Mouse (Mus musculus) lung, embryonic 15.5 days (tissue): ENCODE data around the gene Axin2. TPM values are rescaled to one million over a fixed set of nuclear protein-coding genes. Genes with fewer than 3 reads are reported as not detected.
A peak's percentile ranks its signal among the peaks of the same experiment; 100 is the strongest.

Source experiments
- ATAC-seq: fragments of 200-750 bp; cut with Nextera tagmentation; 2 replicates; pipeline ENCODE4 v1.8.0; 2017; ENCODE audit warnings: moderate number of reproducible peaks, borderline replicate concordance; ENCODE audit not compliant: low FRiP score, low TSS enrichment; ENCODE audit errors: extremely low read depth
- H3K27ac ChIP-seq: fragments of 300-500 bp; sonication (generic); 2 replicates; pipeline ENCODE4 v1.5.1; 2015; ENCODE audit warnings: moderate library complexity, mild to moderate bottlenecking, inconsistent platforms
- H3K27me3 ChIP-seq: fragments of 300-500 bp; sonication (generic); 2 replicates; pipeline ENCODE4 v1.6.1; 2015; ENCODE audit warnings: inconsistent platforms
- H3K36me3 ChIP-seq: fragments of 300-500 bp; sonication (generic); 2 replicates; pipeline ENCODE4 v1.6.1; 2015; ENCODE audit warnings: inconsistent platforms
- H3K4me1 ChIP-seq: fragments of 300-500 bp; sonication (generic); 2 replicates; pipeline ENCODE4 v1.6.1; 2015; ENCODE audit warnings: inconsistent platforms
- H3K4me2 ChIP-seq: fragments of 300-500 bp; sonication (generic); 2 replicates; pipeline ENCODE4 v1.6.1; 2015; ENCODE audit warnings: inconsistent platforms, mild to moderate bottlenecking, moderate library complexity
- H3K4me3 ChIP-seq: fragments of 300-500 bp; sonication (generic); 2 replicates; pipeline ENCODE4 v1.5.1; 2015; ENCODE audit warnings: mild to moderate bottlenecking, inconsistent platforms
- H3K9ac ChIP-seq: fragments of 300-500 bp; sonication (generic); 2 replicates; pipeline ENCODE4 v1.6.1; 2015; ENCODE audit warnings: inconsistent platforms
- H3K9me3 ChIP-seq: fragments of 300-500 bp; sonication (generic); 2 replicates; pipeline ENCODE4 v1.6.1; 2016; ENCODE audit warnings: inconsistent platforms
- WGBS: fragments of 180-500 bp; shearing (Covaris S2); methylation state at CpG from one replicate; pipeline ENCODE4 v1.1.7; 2015; 5-methylcytosine and 5-hydroxymethylcytosine counted together
- polyA plus RNA-seq: library from polyadenylated mRNA; unstranded; fragments of >200 nt; fragmentation: Nextera tagmentation; extraction: Ambion mirVana; gene quantifications from 2 replicates; pipeline ENCODE4 v1.2.1, GENCODE M21; 2015

The Axin2 gene
- polyA plus RNA-seq, 1 experiment from 2014 or later: 8.4 TPM

DNA sequence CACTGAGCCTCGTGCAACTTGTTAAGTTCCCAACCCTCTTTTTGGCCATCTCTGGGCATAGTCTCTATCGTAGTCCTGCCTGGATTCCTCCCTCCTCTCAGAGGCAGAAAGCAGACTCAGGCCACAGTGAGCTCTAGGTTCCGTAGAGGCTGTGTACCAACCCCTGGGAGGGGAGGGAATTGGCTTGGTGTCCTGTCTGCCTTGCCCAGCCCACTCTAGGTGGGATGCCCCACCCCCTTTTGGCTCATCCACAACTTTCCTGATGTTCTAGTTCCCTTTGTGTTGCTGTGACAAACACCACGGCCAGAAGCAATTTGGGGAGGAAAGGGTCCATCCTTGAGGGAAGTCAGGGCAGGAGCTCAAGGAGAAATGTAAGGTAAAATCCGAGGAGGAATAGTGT, 39.0 kb downstream of the Axin2 start:
- H3K27me3 ChIP-seq: no peaks in the 10 kb centered on the region
- H3K27ac ChIP-seq: no peak overlapping the region
- H3K9ac ChIP-seq: no peak overlapping the region
- H3K4me1 ChIP-seq: peaks cover 21% of the 10 kb centered on the region
- no peaks in the 10 kb centered on the region for H3K36me3 ChIP-seq
- no peaks in the 10 kb centered on the region for H3K9me3 ChIP-seq
- H3K4me3 ChIP-seq: no peak overlapping the region
- 55% methylated on average over 5 of the region's 5 CpGs for WGBS
- no peak overlapping the region for H3K4me2 ChIP-seq
- ATAC-seq: no peak

DNA sequence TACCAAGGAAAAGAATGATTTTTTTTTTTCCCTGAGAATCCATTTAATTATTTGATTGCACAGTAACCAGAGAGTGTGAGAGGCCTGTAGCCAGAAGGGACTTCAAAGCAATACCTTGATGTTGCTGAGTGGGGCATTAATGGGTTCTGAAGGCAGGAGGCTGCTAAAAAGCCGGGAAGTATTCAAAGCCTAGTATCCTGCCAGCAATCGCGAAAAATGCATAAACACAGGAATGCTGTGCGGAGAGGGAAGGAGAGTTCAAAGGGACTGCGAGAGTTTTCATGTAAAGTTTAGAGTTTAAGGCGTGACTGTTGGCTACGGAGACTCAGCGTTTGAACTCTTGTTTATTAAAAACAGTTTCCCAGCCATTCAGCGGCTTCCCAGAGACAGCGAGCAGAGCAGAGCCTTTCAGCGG, 41.5 kb downstream of the Axin2 start:
- ATAC-seq: peak; percentile 63; the same call in 1 of the 2 replicates
- no peaks in the 10 kb centered on the region for H3K27me3 ChIP-seq
- H3K4me1 ChIP-seq: peaks cover 21% of the 10 kb centered on the region
- WGBS: 2% methylated on average over 11 of the region's 11 CpGs
- H3K4me2 ChIP-seq: peak overlapping the region; percentile 31; the same call in 1 of the 2 replicates
- peak overlapping the region; percentile 63 for H3K27ac ChIP-seq
- no peak overlapping the region for H3K9ac ChIP-seq
- no peak overlapping the region for H3K4me3 ChIP-seq
- H3K9me3 ChIP-seq: no peaks in the 10 kb centered on the region
- no peaks in the 10 kb centered on the region for H3K36me3 ChIP-seq

DNA sequence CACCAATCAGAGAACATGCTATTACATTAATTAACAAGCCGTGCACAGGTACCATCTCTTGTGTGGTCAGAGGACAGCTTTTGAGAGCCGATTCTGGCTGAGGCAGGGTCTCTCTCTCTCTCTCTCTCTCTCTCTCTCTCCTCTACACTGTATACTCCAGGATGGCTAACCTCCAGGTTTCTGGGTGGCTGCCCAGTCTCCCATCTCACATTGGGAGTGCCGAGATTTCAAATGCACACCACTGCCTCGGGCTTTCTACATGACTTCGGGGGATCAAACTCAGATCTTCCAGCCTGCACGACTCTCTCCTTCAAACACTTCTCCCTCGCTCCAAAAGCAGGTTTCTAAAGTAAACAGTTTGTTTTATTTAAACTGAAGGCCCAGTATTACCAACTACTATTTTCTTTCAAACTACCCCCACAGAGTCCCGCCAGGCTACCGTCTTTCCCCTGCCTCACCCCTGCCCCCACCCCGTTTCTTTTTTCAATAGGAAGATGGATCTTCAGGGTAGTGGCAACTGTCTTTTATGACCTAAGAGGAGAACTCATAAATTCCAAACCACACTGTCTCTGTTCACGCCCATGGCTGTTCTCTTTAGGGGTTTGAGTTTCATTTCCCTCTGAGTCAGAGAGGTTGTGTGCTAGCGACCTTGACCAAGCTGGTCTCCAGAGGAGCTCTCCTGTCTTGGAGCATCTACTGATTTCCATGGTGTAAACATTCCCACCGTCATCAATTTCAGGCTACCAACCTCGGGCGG, 43.5 kb downstream of the Axin2 start:
- Histone ChIP-seq H3K4me3 (no peak overlapping the region), H3K27me3 (no peaks in the 10 kb centered on the region), H3K36me3 (no peaks in the 10 kb centered on the region), H3K9me3 (no peaks in the 10 kb centered on the region), H3K9ac (no peak overlapping the region), H3K27ac (0 out of 2 replicates have a peak overlapping the region, but pooled peaks have one; percentile 2), H3K4me2 (no peak overlapping the region), H3K4me1 (peaks cover 21% of the 10 kb centered on the region)
- WGBS: 49% methylated on average over 15 of the region's 15 CpGs
- 0 out of 2 replicates have a peak, but pooled peaks have one; percentile 35 for ATAC-seq

DNA sequence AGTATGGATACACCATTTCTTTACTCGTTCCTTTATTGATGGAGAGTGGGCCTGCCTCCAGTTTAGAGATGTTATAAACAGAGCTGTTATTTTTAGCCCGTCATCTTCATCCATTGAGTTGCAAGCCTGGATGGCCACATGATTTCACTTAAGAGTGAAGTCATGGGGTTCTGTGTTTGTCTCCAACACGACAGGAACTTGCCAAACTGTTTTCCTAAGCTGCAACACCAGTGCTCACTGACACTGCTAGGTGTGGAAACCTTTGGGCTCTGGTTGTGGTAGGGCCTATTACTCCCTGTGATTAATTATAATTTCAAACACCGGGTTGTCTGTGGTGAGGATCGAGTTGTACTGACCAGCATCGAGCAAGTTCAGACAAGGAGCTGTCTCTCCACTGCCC, 45.6 kb downstream of the Axin2 start:
- Histone ChIP-seq H3K27me3 (no peaks in the 10 kb centered on the region), H3K27ac (no peak overlapping the region), H3K4me1 (peaks cover 21% of the 10 kb centered on the region), H3K4me2 (no peak overlapping the region), H3K4me3 (no peak overlapping the region), H3K9ac (no peak overlapping the region), H3K36me3 (no peaks in the 10 kb centered on the region), H3K9me3 (no peaks in the 10 kb centered on the region)
- 37% methylated on average over 6 of the region's 6 CpGs for WGBS
- ATAC-seq: no peak

DNA sequence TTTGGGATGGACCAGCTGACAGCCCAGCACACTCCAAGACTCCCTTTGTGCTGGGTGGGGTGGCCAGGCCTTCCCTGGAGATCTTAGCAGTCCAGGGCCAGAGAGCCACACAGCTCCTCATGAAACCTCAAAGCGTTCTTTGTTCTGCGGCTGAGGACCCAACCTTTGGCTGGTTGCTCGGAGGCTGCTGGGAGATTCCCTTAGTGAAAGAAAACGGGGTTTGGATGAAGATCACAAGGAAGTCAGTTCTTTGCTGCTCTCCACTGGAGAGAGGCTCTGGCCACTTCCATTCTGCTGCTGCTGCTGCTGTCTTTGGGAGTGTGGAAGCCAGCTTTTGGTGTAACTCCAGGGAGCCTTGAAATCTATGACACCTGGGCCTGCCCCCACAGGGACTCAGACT, 53.3 kb downstream of the Axin2 start:
- Histone ChIP-seq H3K9me3 (no peaks in the 10 kb centered on the region), H3K4me2 (no peak overlapping the region), H3K27ac (peak overlapping the region; percentile 71), H3K4me1 (peaks cover 18% of the 10 kb centered on the region), H3K27me3 (no peaks in the 10 kb centered on the region), H3K36me3 (no peaks in the 10 kb centered on the region), H3K9ac (no peak overlapping the region), H3K4me3 (no peak overlapping the region)
- WGBS: 36% methylated on average over 4 of the region's 4 CpGs
- ATAC-seq: peak; percentile 21; the same call in 1 of the 2 replicates

DNA sequence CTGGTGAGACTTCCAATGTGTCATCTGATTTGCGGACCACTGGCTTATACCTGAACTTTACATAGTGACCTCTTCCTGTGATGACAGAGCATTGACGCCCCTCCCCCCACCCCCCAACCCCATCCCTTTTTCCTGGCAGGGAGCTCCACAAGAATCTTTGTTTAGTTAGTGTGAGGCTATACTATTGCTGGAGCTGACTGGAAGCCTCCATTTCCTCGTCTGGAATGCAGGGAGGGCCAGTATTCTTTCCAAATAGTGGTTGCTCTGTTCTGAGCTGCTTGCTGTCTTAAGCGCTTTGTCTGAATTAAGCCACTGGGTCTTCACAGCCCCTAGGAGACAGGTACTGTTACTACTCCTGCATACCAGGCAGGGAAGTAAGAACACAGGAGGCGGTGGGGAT, 53.7 kb downstream of the Axin2 start:
- Histone ChIP-seq H3K4me2 (no peak overlapping the region), H3K9ac (no peak overlapping the region), H3K4me1 (peaks cover 18% of the 10 kb centered on the region), H3K27me3 (no peaks in the 10 kb centered on the region), H3K27ac (peak overlapping the region; percentile 71), H3K9me3 (no peaks in the 10 kb centered on the region), H3K4me3 (no peak overlapping the region), H3K36me3 (no peaks in the 10 kb centered on the region)
- WGBS: 39% methylated on average over 5 of the region's 5 CpGs
- ATAC-seq: peak; percentile 50

DNA sequence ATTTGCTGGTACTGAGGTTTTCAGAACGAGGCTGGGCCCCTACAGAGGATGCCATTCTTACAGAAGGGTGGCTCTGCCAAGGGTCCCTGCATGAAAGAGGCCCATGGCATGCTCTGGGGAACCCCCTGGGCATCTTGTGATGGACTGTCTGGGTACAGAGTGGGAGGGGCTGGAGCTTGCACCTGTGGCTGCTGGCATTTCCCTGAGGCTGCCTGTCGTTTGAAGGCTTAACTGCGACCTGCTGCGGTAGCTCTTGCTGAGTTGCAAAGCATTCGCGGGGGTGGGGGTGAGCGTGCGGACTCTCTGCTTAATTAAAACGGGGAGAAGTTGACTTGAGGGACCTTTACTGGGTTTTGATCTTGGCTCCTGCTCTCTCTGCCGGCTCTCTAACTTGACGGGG, 55.4 kb downstream of the Axin2 start:
- peaks cover 24% of the 10 kb centered on the region for H3K4me1 ChIP-seq
- no peak overlapping the region for H3K9ac ChIP-seq
- no peaks in the 10 kb centered on the region for H3K36me3 ChIP-seq
- no peak overlapping the region for H3K4me2 ChIP-seq
- H3K27ac ChIP-seq: no peak overlapping the region
- no peak overlapping the region for H3K4me3 ChIP-seq
- 56% methylated on average over 11 of the region's 11 CpGs for WGBS
- no peak for ATAC-seq
- no peaks in the 10 kb centered on the region for H3K27me3 ChIP-seq
- no peaks in the 10 kb centered on the region for H3K9me3 ChIP-seq

DNA sequence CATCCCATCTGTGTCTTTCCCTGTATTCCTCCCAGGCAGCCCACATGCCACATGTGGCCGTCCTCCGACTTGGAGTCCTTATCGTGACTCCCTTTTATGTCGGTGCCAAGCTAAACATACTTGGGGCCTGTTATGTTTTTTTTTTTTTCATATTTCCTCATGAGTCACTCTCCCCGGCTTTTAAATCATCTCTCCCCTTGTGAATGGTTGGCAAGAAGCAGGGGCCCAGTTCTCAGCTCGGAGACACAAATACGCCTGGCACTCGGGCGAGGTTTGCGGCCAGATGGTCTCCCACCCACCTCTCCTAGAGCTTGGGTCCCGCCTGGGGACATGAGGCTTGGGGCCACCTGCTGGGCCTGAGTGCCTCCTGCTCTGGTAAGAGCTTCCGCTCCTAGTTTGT, 60.4 kb downstream of the Axin2 start:
- ATAC-seq: peak; percentile 84

DNA sequence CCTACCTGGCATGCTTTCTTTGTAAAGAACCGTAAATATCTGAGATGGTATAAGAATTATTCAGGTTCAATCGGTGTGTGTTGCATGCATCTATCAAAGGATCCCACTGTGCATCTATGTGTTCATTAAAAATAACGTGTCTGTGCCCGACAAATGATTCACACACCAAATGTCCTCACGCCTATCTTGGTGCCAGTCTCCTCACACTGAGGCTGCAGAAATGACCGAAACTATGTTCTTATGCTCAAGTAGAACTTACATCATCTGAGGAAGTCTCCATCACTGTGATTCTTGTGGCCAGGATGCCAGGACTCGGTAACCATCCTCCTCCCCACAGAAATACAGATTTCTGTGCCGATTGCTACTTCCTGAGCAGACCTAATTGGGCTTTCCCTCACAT, 60.9 kb downstream of the Axin2 start:
- no peak for ATAC-seq
- Histone ChIP-seq H3K36me3 (no peaks in the 10 kb centered on the region), H3K4me2 (no peak overlapping the region), H3K9ac (no peak overlapping the region), H3K9me3 (no peaks in the 10 kb centered on the region), H3K4me1 (peaks cover 27% of the 10 kb centered on the region), H3K27ac (peak overlapping the region; percentile 63), H3K27me3 (no peaks in the 10 kb centered on the region), H3K4me3 (no peak overlapping the region)
- WGBS: 78% methylated on average over 8 of the region's 8 CpGs

More for the DNA sequence above, 60.4 kb downstream of the Axin2 start:
- WGBS: 22% methylated on average over 12 of the region's 12 CpGs
- peak overlapping the region; percentile 73 for H3K27ac ChIP-seq
- no peaks in the 10 kb centered on the region for H3K36me3 ChIP-seq
- H3K9me3 ChIP-seq: no peaks in the 10 kb centered on the region
- H3K4me2 ChIP-seq: 0 out of 2 replicates have a peak overlapping the region, but pooled peaks have one; percentile 13
- peaks cover 27% of the 10 kb centered on the region for H3K4me1 ChIP-seq
- no peaks in the 10 kb centered on the region for H3K27me3 ChIP-seq
- H3K4me3 ChIP-seq: no peak overlapping the region
- H3K9ac ChIP-seq: no peak overlapping the region

DNA sequence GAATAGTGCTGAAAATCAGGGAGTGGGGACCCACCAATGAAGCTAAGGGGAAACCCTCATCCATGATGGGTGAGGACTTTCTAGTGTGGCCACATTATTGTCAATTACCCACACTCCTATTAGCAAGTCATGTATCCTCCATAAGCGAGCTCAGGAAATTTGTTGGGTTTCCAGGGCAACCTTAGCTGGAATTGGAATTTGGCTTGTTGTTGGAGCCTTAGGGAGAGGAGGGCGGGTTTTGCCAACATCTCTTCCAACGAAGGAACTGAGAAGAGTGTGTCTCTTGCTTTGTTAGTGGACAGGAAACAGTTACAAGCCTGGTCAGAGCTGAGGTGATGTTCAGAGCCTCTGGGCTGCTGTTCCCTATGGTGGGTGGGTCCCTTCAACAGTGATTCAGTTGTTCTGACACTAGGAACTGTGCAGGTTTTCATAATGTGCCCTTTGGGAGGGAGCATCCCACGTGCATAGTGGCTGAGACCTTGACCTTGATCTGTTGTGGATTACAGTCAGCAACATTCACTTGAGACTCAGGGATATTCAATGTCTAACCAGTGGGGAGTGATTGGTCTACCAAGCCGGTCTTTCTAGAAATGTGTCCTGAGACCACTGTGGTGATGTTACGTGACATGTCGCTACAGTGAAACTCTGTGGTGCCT, 63.4 kb downstream of the Axin2 start:
- no peak for ATAC-seq
- peaks cover 27% of the 10 kb centered on the region for H3K4me1 ChIP-seq
- H3K4me3 ChIP-seq: no peak overlapping the region
- WGBS: 77% methylated on average over 7 of the region's 7 CpGs
- no peaks in the 10 kb centered on the region for H3K9me3 ChIP-seq
- H3K4me2 ChIP-seq: no peak overlapping the region
- H3K9ac ChIP-seq: no peak overlapping the region
- H3K27me3 ChIP-seq: no peaks in the 10 kb centered on the region
- H3K36me3 ChIP-seq: no peaks in the 10 kb centered on the region
- no peak overlapping the region for H3K27ac ChIP-seq

DNA sequence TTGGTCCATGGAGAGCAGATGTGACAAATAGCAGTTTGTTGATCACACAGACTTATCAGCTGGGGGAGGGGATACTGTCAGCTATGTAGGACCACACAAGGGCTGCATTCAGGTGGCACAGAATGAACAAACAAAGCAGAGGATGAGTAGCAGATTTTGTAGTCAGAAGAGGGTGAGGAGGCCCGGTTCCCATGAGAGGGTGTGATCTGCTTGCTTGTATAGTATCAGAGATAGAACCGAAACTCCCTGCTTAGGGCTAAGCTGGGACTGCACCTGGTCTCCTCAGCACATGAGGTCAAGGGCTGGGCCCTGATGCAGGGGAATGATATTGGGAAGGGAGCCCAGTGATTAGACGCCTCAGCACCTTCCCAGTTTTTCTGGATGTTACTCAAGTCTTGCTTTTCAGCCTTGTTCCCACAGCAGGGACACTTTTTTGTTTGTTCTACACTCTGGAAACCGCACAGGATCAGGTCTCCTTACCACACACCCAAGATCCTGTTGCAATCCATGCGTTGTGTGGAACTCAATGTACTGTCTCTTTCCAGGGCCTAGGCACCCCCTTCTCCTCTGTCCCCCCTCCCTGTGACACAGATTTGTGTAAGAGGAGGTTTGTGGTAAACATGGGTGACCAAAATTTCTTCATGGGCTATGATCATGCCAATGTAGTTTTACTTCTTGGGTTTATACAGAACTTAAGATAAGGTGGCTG, 64.7 kb downstream of the Axin2 start:
- no peak overlapping the region for H3K4me3 ChIP-seq
- H3K4me2 ChIP-seq: no peak overlapping the region
- H3K27me3 ChIP-seq: no peaks in the 10 kb centered on the region
- no peak for ATAC-seq
- 54% methylated on average over 5 of the region's 5 CpGs for WGBS
- H3K9me3 ChIP-seq: no peaks in the 10 kb centered on the region
- no peak overlapping the region for H3K9ac ChIP-seq
- H3K36me3 ChIP-seq: no peaks in the 10 kb centered on the region
- H3K4me1 ChIP-seq: peaks cover 27% of the 10 kb centered on the region
- H3K27ac ChIP-seq: no peak overlapping the region

DNA sequence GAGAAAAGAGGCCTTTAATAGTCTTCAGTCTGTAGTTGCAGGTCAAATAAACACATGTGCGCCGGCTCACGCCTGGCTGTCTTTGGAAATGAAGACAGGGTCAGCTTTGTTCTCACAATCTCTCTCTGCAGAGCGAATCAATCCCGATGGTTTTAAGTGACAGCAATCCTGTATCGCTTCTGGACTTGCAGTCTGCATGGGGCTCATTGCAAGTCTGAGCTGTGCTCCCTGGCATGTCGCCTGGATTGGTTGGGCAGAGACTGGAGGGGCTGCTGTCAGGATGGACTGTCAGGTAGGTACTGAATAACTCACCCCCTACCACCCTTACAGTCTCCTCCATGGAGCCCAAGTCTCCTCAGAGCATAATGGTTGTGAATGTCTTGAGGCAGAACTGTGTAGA, 65.7 kb downstream of the Axin2 start:
- H3K4me2 ChIP-seq: no peak overlapping the region
- WGBS: 45% methylated on average over 7 of the region's 7 CpGs
- H3K4me1 ChIP-seq: peaks cover 18% of the 10 kb centered on the region
- H3K27ac ChIP-seq: no peak overlapping the region
- no peak overlapping the region for H3K4me3 ChIP-seq
- no peak overlapping the region for H3K9ac ChIP-seq
- no peaks in the 10 kb centered on the region for H3K36me3 ChIP-seq
- ATAC-seq: no peak
- no peaks in the 10 kb centered on the region for H3K9me3 ChIP-seq
- H3K27me3 ChIP-seq: no peaks in the 10 kb centered on the region
